Mouse (Mus musculus): Measurements from ENCODE around the gene Samd8. TPM values are rescaled to one million over a fixed set of nuclear protein-coding genes. Genes with fewer than 3 reads are reported as not detected.

The Samd8 gene
- polyA plus RNA-seq, 1 experiment from 2014 or later, result 22.4 TPM

- peaks cover 9% of the 10 kb centered on the region; the same call in 1 of the 2 replicates for H3K4me1 ChIP-seq (ENCODE audit: control insufficient read depth, insufficient read depth, low read length)
- H3K9ac ChIP-seq (ENCODE audit: low read depth, low read length), result peak overlapping the region; percentile 90
- peak overlapping the region; percentile 89 for H3K4me2 ChIP-seq (ENCODE audit: low read length)
- no peaks in the 10 kb centered on the region for H3K27me3 ChIP-seq (ENCODE audit: control insufficient read depth, insufficient read depth, low read depth, low read length)
- ATAC-seq, result peak; percentile 43
- peak overlapping the region; percentile 40 for H3K27ac ChIP-seq (ENCODE audit: low read length)
- no peaks in the 10 kb centered on the region for H3K9me3 ChIP-seq (replicated peaks; ENCODE audit: control insufficient read depth, low read length, poor library complexity, severe bottlenecking)
- peak overlapping the region; percentile 86 for H3K4me3 ChIP-seq (ENCODE audit: low read depth, low read length)
- under 1% methylated on average over 50 of the region's 50 CpGs for WGBS
- H3K36me3 ChIP-seq (ENCODE audit: control insufficient read depth, insufficient read depth, low read length), result peaks cover 3% of the 10 kb centered on the region; the same call in 1 of the 2 replicates
Observed at GRCm38 (mm10) chr14:21847381-21848165, 97.2 kb downstream of the Samd8 start.

Other genes starting within 250 kb of the Samd8 start
- 0.26 and 0.31 TPM in 2 replicates for gene Dupd1, start 36.0 kb upstream of the Samd8 start, polyA plus RNA-seq (2015; fragmentation: Nextera tagmentation; extraction: Ambion mirVana)
- gene Dusp13, start 650 bp downstream of the Samd8 start, polyA plus RNA-seq (2015; fragmentation: Nextera tagmentation; extraction: Ambion mirVana), result not detected in 2 replicates
- 291 and 294 TPM in 2 replicates for gene Vdac2, start 74.7 kb downstream of the Samd8 start, polyA plus RNA-seq (2015; fragmentation: Nextera tagmentation; extraction: Ambion mirVana)
- 58.1 and 58.7 TPM in 2 replicates for gene Comtd1, start 98.4 kb downstream of the Samd8 start, polyA plus RNA-seq (2015; fragmentation: Nextera tagmentation; extraction: Ambion mirVana)
- 4.0 and 4.4 TPM in 2 replicates for gene Zfp503, start 239.1 kb downstream of the Samd8 start, polyA plus RNA-seq (2015; fragmentation: Nextera tagmentation; extraction: Ambion mirVana)

Measured in midbrain, embryonic 16.5 days (tissue).